Mouse (Mus musculus): Measurements from ENCODE around the gene Klc4.

Klc4 gene

GRCm38 (mm10) chr17:46619683-46620357 lies 26.0 kb downstream of the Klc4 start:
- DNase-seq, result no peak

GRCm38 (mm10) chr17:46618769-46619682 lies 26.8 kb downstream of the Klc4 start:
- no peak for DNase-seq

- no peak for DNase-seq
Observed at GRCm38 (mm10) chr17:46618394-46618768, 27.4 kb downstream of the Klc4 start.

GRCm38 (mm10) chr17:46617799-46618198 lies 28.0 kb downstream of the Klc4 start:
- no peak for DNase-seq

GRCm38 (mm10) chr17:46613229-46613628 lies 32.6 kb downstream of the Klc4 start:
- DNase-seq, result no peak

- no peak for DNase-seq
Observed at GRCm38 (mm10) chr17:46612820-46613219, 33.0 kb downstream of the Klc4 start.

GRCm38 (mm10) chr17:46612189-46612588 lies 33.6 kb downstream of the Klc4 start:
- no peak for DNase-seq

- DNase-seq, result no peak
Observed at GRCm38 (mm10) chr17:46611316-46611715, 34.5 kb downstream of the Klc4 start.

- DNase-seq, result no peak
Observed at GRCm38 (mm10) chr17:46609721-46610514, 35.9 kb downstream of the Klc4 start.

- DNase-seq, result no peak
Observed at GRCm38 (mm10) chr17:46605987-46606386, 39.8 kb downstream of the Klc4 start.

- DNase-seq, result no peak
Observed at GRCm38 (mm10) chr17:46605126-46605525, 40.7 kb downstream of the Klc4 start.

GRCm38 (mm10) chr17:46603229-46603628 lies 42.6 kb downstream of the Klc4 start:
- DNase-seq, result no peak

- DNase-seq, result no peak
Observed at GRCm38 (mm10) chr17:46602212-46602611, 43.6 kb downstream of the Klc4 start.

GRCm38 (mm10) chr17:46600569-46600968 lies 45.3 kb downstream of the Klc4 start:
- DNase-seq, result no peak

GRCm38 (mm10) chr17:46598963-46599362 lies 46.9 kb downstream of the Klc4 start:
- DNase-seq, result no peak

GRCm38 (mm10) chr17:46597956-46598355 lies 47.9 kb downstream of the Klc4 start:
- no peak for DNase-seq

GRCm38 (mm10) chr17:46595336-46595735 lies 50.5 kb downstream of the Klc4 start:
- no peak for DNase-seq

GRCm38 (mm10) chr17:46594606-46595005 lies 51.2 kb downstream of the Klc4 start:
- no peak for DNase-seq

- no peak for DNase-seq
Observed at GRCm38 (mm10) chr17:46593124-46593523, 52.7 kb downstream of the Klc4 start.

- no peak for DNase-seq
Observed at GRCm38 (mm10) chr17:46591406-46591805, 54.4 kb downstream of the Klc4 start.

- no peak for DNase-seq
Observed at GRCm38 (mm10) chr17:46590439-46590838, 55.4 kb downstream of the Klc4 start.

- DNase-seq, result no peak
Observed at GRCm38 (mm10) chr17:46589635-46590314, 56.0 kb downstream of the Klc4 start.

GRCm38 (mm10) chr17:46588913-46589312 lies 56.9 kb downstream of the Klc4 start:
- DNase-seq, result no peak

Data from B cell, adult 2 months (primary cell).